Mouse (Mus musculus) thymus, adult 2 months (tissue): ENCODE measurements around the gene Rrp36.

ENCODE experiments used
- CTCF ChIP-seq: fragments of 200-500 bp; IDR thresholded peaks from 2 replicates; pipeline ENCODE4 v1.5.1; 2012; ENCODE audit warnings: mild to moderate bottlenecking, control low read depth, low read length, moderate library complexity, borderline replicate concordance; ENCODE audit not compliant: control insufficient read depth, poor library complexity, insufficient read depth; ENCODE audit errors: extremely low read depth
- POLR2A ChIP-seq: fragments of 200-500 bp; IDR thresholded peaks from 2 replicates; pipeline ENCODE4 v1.6.1; 2012; ENCODE audit warnings: mild to moderate bottlenecking, low read length, control low read depth, moderate library complexity; ENCODE audit not compliant: control insufficient read depth, poor library complexity, insufficient read depth; ENCODE audit errors: extremely low read depth

- no peak for TF ChIP-seq CTCF
- TF ChIP-seq POLR2A: no peak
Measured at GRCm38 (mm10) chr17:46646322-46646662, 27.9 kb downstream of the Rrp36 start.
